Mouse (Mus musculus): Measurements from ENCODE around the gene Tenm3. TPM values are rescaled to one million over a fixed set of nuclear protein-coding genes. Genes with fewer than 3 reads are reported as not detected.

Tenm3 gene
- polyA plus RNA-seq, 1 experiment from 2014 or later, result 42.9 TPM

GRCm38 (mm10) chr8:48341692-48342091 is 502.1 kb downstream of the Tenm3 start:
- Histone ChIP-seq H3K27me3 (no peaks in the 10 kb centered on the region), H3K27ac (replicated peaks) (no peak overlapping the region), H3K4me2 (replicated peaks) (no peak overlapping the region), H3K9me3 (replicated peaks) (no peaks in the 10 kb centered on the region), H3K9ac (no peak overlapping the region), H3K36me3 (peaks cover 10% of the 10 kb centered on the region; the same call in 1 of the 2 replicates), H3K4me3 (replicated peaks) (no peak overlapping the region), H3K4me1 (no peaks in the 10 kb centered on the region)
- ATAC-seq (ENCODE audit: insufficient number of reproducible peaks, low FRiP score, low TSS enrichment, low read depth), result no peak
- WGBS, result 66% methylated on average over 4 of the region's 4 CpGs

DNA sequence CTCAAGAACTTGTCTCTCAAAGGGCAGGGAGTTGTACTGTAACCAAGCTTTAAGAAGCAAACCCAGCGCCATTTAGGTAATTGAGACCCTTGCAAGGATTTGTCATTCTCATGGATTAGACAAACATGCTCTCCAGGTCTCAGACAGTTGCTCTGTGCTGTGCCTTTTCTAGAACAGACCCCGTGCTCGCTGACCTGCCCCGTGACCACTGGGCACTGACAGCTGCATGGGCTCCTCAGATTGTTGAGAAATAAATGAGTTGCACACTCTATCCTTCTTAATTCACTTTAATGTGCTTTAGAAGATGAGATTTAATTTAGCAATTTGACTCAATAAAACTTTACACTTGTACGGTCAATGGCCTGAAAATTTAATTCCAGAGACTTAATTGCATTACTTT is 502.5 kb downstream of the Tenm3 start:
- no peak overlapping the region for H3K9ac ChIP-seq
- H3K27me3 ChIP-seq, result no peaks in the 10 kb centered on the region
- H3K9me3 ChIP-seq (replicated peaks), result no peaks in the 10 kb centered on the region
- H3K4me1 ChIP-seq, result no peaks in the 10 kb centered on the region
- 87% methylated on average over 5 of the region's 5 CpGs for WGBS
- no peak overlapping the region for H3K4me3 ChIP-seq (replicated peaks)
- no peak for ATAC-seq (ENCODE audit: insufficient number of reproducible peaks, low FRiP score, low TSS enrichment, low read depth)
- peaks cover 10% of the 10 kb centered on the region; the same call in 1 of the 2 replicates for H3K36me3 ChIP-seq
- no peak overlapping the region for H3K4me2 ChIP-seq (replicated peaks)
- no peak overlapping the region for H3K27ac ChIP-seq (replicated peaks)

- ATAC-seq (ENCODE audit: insufficient number of reproducible peaks, low FRiP score, low TSS enrichment, low read depth), result no peak
- Histone ChIP-seq H3K9me3 (replicated peaks) (no peaks in the 10 kb centered on the region), H3K4me3 (replicated peaks) (no peak overlapping the region), H3K4me2 (replicated peaks) (no peak overlapping the region), H3K4me1 (no peaks in the 10 kb centered on the region), H3K27ac (replicated peaks) (no peak overlapping the region), H3K27me3 (no peaks in the 10 kb centered on the region), H3K9ac (no peak overlapping the region), H3K36me3 (0 out of 2 replicates have a peak, but pooled peaks cover 12% of the 10 kb centered on the region)
- 84% methylated on average over 11 of the region's 11 CpGs for WGBS
These were observed 521.0 kb downstream of the Tenm3 start for GRCm38 (mm10) chr8:48322655-48323265.

DNA sequence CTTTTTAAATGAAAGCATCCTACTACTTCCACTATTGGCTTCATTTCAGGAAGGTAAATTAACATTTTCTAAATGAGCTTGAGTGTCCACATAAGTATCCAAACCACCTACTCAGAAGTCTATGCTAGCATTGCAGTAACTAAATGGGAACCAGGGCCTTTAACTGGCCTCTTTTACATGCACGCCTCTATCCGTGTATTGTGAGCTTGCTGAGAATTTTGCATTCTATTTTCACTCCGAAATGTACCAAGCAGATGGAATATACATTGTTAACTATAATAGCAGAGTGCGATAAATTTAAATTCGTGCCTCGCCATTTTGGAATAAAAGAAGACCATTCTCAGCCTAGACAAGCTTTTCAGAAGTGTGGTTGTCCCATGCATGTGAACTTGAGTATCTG is 521.5 kb downstream of the Tenm3 start:
- no peaks in the 10 kb centered on the region for H3K27me3 ChIP-seq
- no peaks in the 10 kb centered on the region for H3K4me1 ChIP-seq
- WGBS, result 91% methylated on average over 6 of the region's 6 CpGs
- H3K4me2 ChIP-seq (replicated peaks), result no peak overlapping the region
- no peak for ATAC-seq (ENCODE audit: insufficient number of reproducible peaks, low FRiP score, low TSS enrichment, low read depth)
- H3K4me3 ChIP-seq (replicated peaks), result no peak overlapping the region
- H3K36me3 ChIP-seq, result 0 out of 2 replicates have a peak, but pooled peaks cover 7% of the 10 kb centered on the region
- no peaks in the 10 kb centered on the region for H3K9me3 ChIP-seq (replicated peaks)
- no peak overlapping the region for H3K27ac ChIP-seq (replicated peaks)
- no peak overlapping the region for H3K9ac ChIP-seq

- no peak for ATAC-seq (ENCODE audit: insufficient number of reproducible peaks, low FRiP score, low TSS enrichment, low read depth)
- Histone ChIP-seq H3K27ac (replicated peaks) (no peak overlapping the region), H3K9ac (no peak overlapping the region), H3K36me3 (0 out of 2 replicates have a peak, but pooled peaks cover 9% of the 10 kb centered on the region), H3K27me3 (no peaks in the 10 kb centered on the region), H3K4me3 (replicated peaks) (no peak overlapping the region), H3K4me2 (replicated peaks) (no peak overlapping the region), H3K4me1 (no peaks in the 10 kb centered on the region), H3K9me3 (replicated peaks) (no peaks in the 10 kb centered on the region)
- WGBS, result 66% methylated on average over 3 of the region's 3 CpGs
These were observed 524.1 kb downstream of the Tenm3 start for GRCm38 (mm10) chr8:48319674-48320073.

- H3K4me1 ChIP-seq, result no peaks in the 10 kb centered on the region; the same call in 1 of the 2 replicates
- no peak for ATAC-seq (ENCODE audit: insufficient number of reproducible peaks, low FRiP score, low TSS enrichment, low read depth)
- no peak overlapping the region for H3K9ac ChIP-seq
- 0 out of 2 replicates have a peak, but pooled peaks cover 6% of the 10 kb centered on the region for H3K36me3 ChIP-seq
- no peak overlapping the region for H3K27ac ChIP-seq (replicated peaks)
- WGBS, result 90% methylated on average over 10 of the region's 10 CpGs
- H3K4me3 ChIP-seq (replicated peaks), result no peak overlapping the region
- H3K9me3 ChIP-seq (replicated peaks), result no peaks in the 10 kb centered on the region
- no peaks in the 10 kb centered on the region for H3K27me3 ChIP-seq
- H3K4me2 ChIP-seq (replicated peaks), result no peak overlapping the region
These were observed 526.3 kb downstream of the Tenm3 start for GRCm38 (mm10) chr8:48317498-48317897.

- H3K9ac ChIP-seq, result no peak overlapping the region
- H3K36me3 ChIP-seq, result 0 out of 2 replicates have a peak, but pooled peaks cover 5% of the 10 kb centered on the region
- H3K4me3 ChIP-seq (replicated peaks), result no peak overlapping the region
- no peak overlapping the region for H3K4me2 ChIP-seq (replicated peaks)
- peaks cover 2% of the 10 kb centered on the region; the same call in 1 of the 2 replicates for H3K4me1 ChIP-seq
- no peaks in the 10 kb centered on the region for H3K9me3 ChIP-seq (replicated peaks)
- H3K27me3 ChIP-seq, result no peaks in the 10 kb centered on the region
- 86% methylated on average over 8 of the region's 8 CpGs for WGBS
- H3K27ac ChIP-seq (replicated peaks), result no peak overlapping the region
- no peak for ATAC-seq (ENCODE audit: insufficient number of reproducible peaks, low FRiP score, low TSS enrichment, low read depth)
These were observed 528.1 kb downstream of the Tenm3 start for GRCm38 (mm10) chr8:48315605-48316004.

DNA sequence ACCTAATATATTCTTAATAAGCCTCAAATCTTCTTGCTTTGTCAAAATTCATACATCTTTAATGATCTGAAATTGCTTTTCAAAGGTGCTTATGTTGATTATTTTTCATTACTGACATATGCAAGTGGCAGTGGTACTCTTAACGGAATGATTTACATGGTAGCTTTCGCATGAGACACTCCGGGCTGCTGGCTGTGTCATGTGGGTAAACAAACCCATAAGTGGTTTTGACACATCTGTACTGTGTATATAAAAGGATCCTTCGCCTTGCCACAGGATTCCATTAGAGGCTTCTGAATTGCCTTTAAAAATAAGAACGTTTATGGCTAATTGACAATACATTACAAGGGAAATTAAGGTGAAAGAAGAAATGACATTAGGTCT is 529.8 kb downstream of the Tenm3 start:
- Histone ChIP-seq H3K36me3 (0 out of 2 replicates have a peak, but pooled peaks cover 5% of the 10 kb centered on the region), H3K4me2 (replicated peaks) (no peak overlapping the region), H3K27me3 (no peaks in the 10 kb centered on the region), H3K4me3 (replicated peaks) (no peak overlapping the region), H3K4me1 (peaks cover 15% of the 10 kb centered on the region; the same call in 1 of the 2 replicates), H3K9me3 (replicated peaks) (no peaks in the 10 kb centered on the region), H3K27ac (replicated peaks) (no peak overlapping the region), H3K9ac (no peak overlapping the region)
- WGBS, result 61% methylated on average over 5 of the region's 5 CpGs
- ATAC-seq (ENCODE audit: insufficient number of reproducible peaks, low FRiP score, low TSS enrichment, low read depth), result no peak

GRCm38 (mm10) chr8:48313210-48313984 is 530.4 kb downstream of the Tenm3 start:
- no peak for ATAC-seq (ENCODE audit: insufficient number of reproducible peaks, low FRiP score, low TSS enrichment, low read depth)
- H3K36me3 ChIP-seq, result 0 out of 2 replicates have a peak, but pooled peaks cover 5% of the 10 kb centered on the region
- H3K9ac ChIP-seq, result no peak overlapping the region
- H3K27me3 ChIP-seq, result no peaks in the 10 kb centered on the region
- H3K4me3 ChIP-seq (replicated peaks), result no peak overlapping the region
- H3K27ac ChIP-seq (replicated peaks), result no peak overlapping the region
- peaks cover 15% of the 10 kb centered on the region; the same call in 1 of the 2 replicates for H3K4me1 ChIP-seq
- no peak overlapping the region for H3K4me2 ChIP-seq (replicated peaks)
- H3K9me3 ChIP-seq (replicated peaks), result no peaks in the 10 kb centered on the region
- 54% methylated on average over 11 of the region's 11 CpGs for WGBS

- no peak for ATAC-seq (ENCODE audit: insufficient number of reproducible peaks, low FRiP score, low TSS enrichment, low read depth)
- WGBS, result 63% methylated on average over 3 of the region's 3 CpGs
- peaks cover 15% of the 10 kb centered on the region; the same call in 1 of the 2 replicates for H3K4me1 ChIP-seq
- H3K4me3 ChIP-seq (replicated peaks), result no peak overlapping the region
- H3K9me3 ChIP-seq (replicated peaks), result no peaks in the 10 kb centered on the region
- no peak overlapping the region for H3K27ac ChIP-seq (replicated peaks)
- no peak overlapping the region for H3K4me2 ChIP-seq (replicated peaks)
- no peak overlapping the region for H3K9ac ChIP-seq
- H3K27me3 ChIP-seq, result no peaks in the 10 kb centered on the region
- peaks cover 8% of the 10 kb centered on the region; the same call in 1 of the 2 replicates for H3K36me3 ChIP-seq
These were observed 532.0 kb downstream of the Tenm3 start for GRCm38 (mm10) chr8:48311706-48312105.

DNA sequence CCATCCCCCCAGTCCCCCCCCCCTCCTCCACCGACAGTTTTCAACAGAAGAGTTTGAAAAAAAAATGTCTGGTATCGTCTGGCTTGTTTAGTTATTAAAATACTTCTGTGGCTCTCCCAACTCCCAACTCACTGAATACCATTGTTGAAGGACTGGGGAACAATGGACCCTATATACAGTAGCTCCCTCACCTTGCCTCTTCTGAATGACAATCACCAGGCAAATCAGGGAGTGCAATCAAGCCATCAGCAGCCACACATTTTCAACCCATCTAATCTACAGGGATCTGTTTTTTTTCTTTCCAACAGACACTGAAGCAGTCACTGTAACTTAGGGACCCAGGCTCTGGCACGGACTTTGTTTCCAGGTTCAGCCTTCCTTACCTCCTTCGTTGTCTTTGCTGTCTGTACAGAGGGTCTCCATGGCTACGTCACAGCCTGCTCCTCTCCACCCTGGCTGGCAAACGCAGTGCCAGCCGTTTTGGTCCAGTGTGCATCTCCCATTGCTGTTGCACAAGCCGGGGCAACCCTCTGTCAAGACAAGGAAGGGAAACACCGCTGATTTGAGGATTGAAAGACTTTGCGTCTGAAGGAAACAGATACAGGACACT is 533.4 kb downstream of the Tenm3 start:
- H3K27ac ChIP-seq (replicated peaks), result peak overlapping the region; percentile 52
- H3K36me3 ChIP-seq, result peaks cover 10% of the 10 kb centered on the region; the same call in 1 of the 2 replicates
- no peak overlapping the region for H3K4me2 ChIP-seq (replicated peaks)
- H3K9me3 ChIP-seq (replicated peaks), result no peaks in the 10 kb centered on the region
- WGBS, result 50% methylated on average over 10 of the region's 10 CpGs
- H3K4me3 ChIP-seq (replicated peaks), result no peak overlapping the region
- H3K9ac ChIP-seq, result no peak overlapping the region
- H3K27me3 ChIP-seq, result no peaks in the 10 kb centered on the region
- ATAC-seq (ENCODE audit: insufficient number of reproducible peaks, low FRiP score, low TSS enrichment, low read depth), result no peak
- H3K4me1 ChIP-seq, result peaks cover 15% of the 10 kb centered on the region; the same call in 1 of the 2 replicates
